ENCODE assay signal across 10 mouse cellular contexts in genomic region chr5:93265164-93265800, GRCm38 (mm10). TPM values are rescaled to one million over a fixed set of nuclear protein-coding genes. Genes with fewer than 3 reads are reported as not detected.
DNase-seq lines count a peak whose midpoint lies in the region; ATAC-seq lines count a peak whose summit lies in the region.
"Had no signal": no experiment of that assay in that cellular context is flagged by ENCODE, and none has a peak within 500 bp of the region (broad histone marks: within the 10 kb centered on the region; RNA-seq: fewer than 3 reads in every experiment).

No protein-coding gene starts in this region.

- DNase-seq in heart, adult 18-20 months = peak; percentile 22 to 28
- DNase-seq in heart, postnatal 4 days = no peak
- peak; percentile 25 for DNase-seq in thymus, postnatal 0 days (ENCODE audit: low spot score)
- DNase-seq in thymus, postnatal 14 days = no peak
- no peak for DNase-seq in testis, postnatal 10 days (ENCODE audit: low spot score)
- DNase-seq in ovary, postnatal 10 days (ENCODE audit: low spot score) = no peak

- WGBS in lung, embryonic 16.5 days = 63% methylated on average over 7 of the region's 7 CpGs
- WGBS in forebrain, embryonic 12.5 days = 90% methylated on average over 7 of the region's 7 CpGs

- H3K4me2 ChIP-seq in lung, embryonic 16.5 days (ENCODE audit: low read depth, low read length) = no peak overlapping the region
- no peak overlapping the region for H3K4me2 ChIP-seq in forebrain, embryonic 12.5 days

- peak overlapping the region; percentile 95 for H3K27ac ChIP-seq in lung, embryonic 16.5 days (ENCODE audit: low read length)
- no peak overlapping the region for H3K27ac ChIP-seq in forebrain, embryonic 12.5 days
- H3K27ac ChIP-seq: hindbrain, embryonic 14.5 days had no signal

- H3K4me1 ChIP-seq in lung, embryonic 16.5 days (replicated peaks; ENCODE audit: control insufficient read depth, insufficient read depth, low read length) = peaks cover 26% of the 10 kb centered on the region
- peaks cover 19% of the 10 kb centered on the region for H3K4me1 ChIP-seq in forebrain, embryonic 12.5 days

- no peak overlapping the region for H3K4me3 ChIP-seq in lung, embryonic 16.5 days (ENCODE audit: low read length)
- no peak overlapping the region for H3K4me3 ChIP-seq in forebrain, embryonic 12.5 days (replicated peaks)
- H3K4me3 ChIP-seq: midbrain, embryonic 10.5 days had no signal

- peak overlapping the region; percentile 14; the same call in 1 of the 2 replicates for H3K9ac ChIP-seq in lung, embryonic 16.5 days (ENCODE audit: low read length)
- no peak overlapping the region for H3K9ac ChIP-seq in forebrain, embryonic 12.5 days
- H3K9ac ChIP-seq: hindbrain, embryonic 14.5 days had no signal

- no peaks in the 10 kb centered on the region for H3K9me3 ChIP-seq in lung, embryonic 16.5 days (ENCODE audit: control insufficient read depth, low read length)
- no peaks in the 10 kb centered on the region for H3K9me3 ChIP-seq in forebrain, embryonic 12.5 days
- H3K9me3 ChIP-seq: midbrain, embryonic 10.5 days had no signal

- H3K36me3 ChIP-seq in lung, embryonic 16.5 days (ENCODE audit: control insufficient read depth, insufficient read depth, low read length) = peaks cover 3% of the 10 kb centered on the region; the same call in 1 of the 2 replicates
- peaks cover 6% of the 10 kb centered on the region for H3K36me3 ChIP-seq in forebrain, embryonic 12.5 days (replicated peaks)

- no peaks in the 10 kb centered on the region for H3K27me3 ChIP-seq in lung, embryonic 16.5 days (ENCODE audit: control insufficient read depth, insufficient read depth, low read depth, low read length)
- H3K27me3 ChIP-seq in forebrain, embryonic 12.5 days = no peaks in the 10 kb centered on the region

- no peak for ATAC-seq in lung, embryonic 16.5 days (ENCODE audit: low read depth)
- ATAC-seq in forebrain, embryonic 12.5 days (ENCODE audit: low FRiP score) = no peak

RNA-seq across cellular contexts. Expression of gene Ccng2, which starts 1.8 kb away (rescaled TPM):
- 10 to 100 TPM; 13.0 to 20.1 TPM for total RNA-seq in heart, adult 18-20 months (2021)
- total RNA-seq in heart, postnatal 4 days (2021) = 10 to 100 TPM; 16.8 to 18.9 TPM
- 120 and 123 TPM in 2 replicates for polyA plus RNA-seq in thymus, postnatal 0 days (2015; fragmentation: Nextera tagmentation; extraction: Ambion mirVana)
- 60.1 and 65.6 TPM in 2 replicates for polyA plus RNA-seq in lung, embryonic 16.5 days (2015; fragmentation: Nextera tagmentation; extraction: Ambion mirVana)
- 124 and 129 TPM in 2 replicates for polyA plus RNA-seq in forebrain, embryonic 12.5 days (2016; fragmentation: Nextera tagmentation; extraction: Ambion mirVana)

RNA-seq across cellular contexts. Expression of gene 2010109A12Rik, which starts 59.0 kb away (rescaled TPM):
- total RNA-seq in heart, adult 18-20 months (2021) = under 1 TPM; 0.41 to 0.55 TPM
- under 1 TPM; 0.50 to 0.52 TPM for total RNA-seq in heart, postnatal 4 days (2021)
- 4.2 and 6.2 TPM in 2 replicates for polyA plus RNA-seq in thymus, postnatal 0 days (2015; fragmentation: Nextera tagmentation; extraction: Ambion mirVana)
- polyA plus RNA-seq in lung, embryonic 16.5 days (2015; fragmentation: Nextera tagmentation; extraction: Ambion mirVana) = 1.9 and 3.5 TPM in 2 replicates
- polyA plus RNA-seq in forebrain, embryonic 12.5 days (2016; fragmentation: Nextera tagmentation; extraction: Ambion mirVana) = 2.1 and 2.6 TPM in 2 replicates

RNA-seq across cellular contexts. Expression of gene Ccni, which starts 59.0 kb away (rescaled TPM):
- 100 to 1,000 TPM; 154 to 176 TPM for total RNA-seq in heart, adult 18-20 months (2021)
- 100 to 1,000 TPM; 246 to 267 TPM for total RNA-seq in heart, postnatal 4 days (2021)
- polyA plus RNA-seq in thymus, postnatal 0 days (2015; fragmentation: Nextera tagmentation; extraction: Ambion mirVana) = 104 and 128 TPM in 2 replicates
- polyA plus RNA-seq in lung, embryonic 16.5 days (2015; fragmentation: Nextera tagmentation; extraction: Ambion mirVana) = 105 and 107 TPM in 2 replicates
- 189 and 191 TPM in 2 replicates for polyA plus RNA-seq in forebrain, embryonic 12.5 days (2016; fragmentation: Nextera tagmentation; extraction: Ambion mirVana)

Comparison
In these comparisons a context has a peak if more than half of its experiments do, and no peak if none do; other contexts are left out.
1. DNase-seq: peak in heart, adult 18-20 months (2 of 2) and thymus, postnatal 0 days (single experiment); none in heart, postnatal 4 days (single experiment), thymus, postnatal 14 days (single experiment), testis, postnatal 10 days (single experiment) and ovary, postnatal 10 days (single experiment).